Mouse (Mus musculus) CD8-positive naive resting alpha-beta T cell, adult 2 months (primary cell): ENCODE data around the gene Tpp1.

Source experiments
- DNase-seq, 2 experiments: peaks; one replicate each; pipeline ENCODE4 v3.0.0; 2022; ENCODE audit warnings: low read depth in 2 of 2, low spot score in 2 of 2

Gene Tpp1

GRCm38 (mm10) chr7:105751491-105752433, at the start of gene Tpp1:
Gene Tpp1, minus strand, starts transcription at chr7:105752235.
- peak; percentile 87 to 95 for DNase-seq

GRCm38 (mm10) chr7:105796972-105797371, 44.9 kb upstream of the Tpp1 start:
- no peak for DNase-seq

GRCm38 (mm10) chr7:105795759-105796366, 43.8 kb upstream of the Tpp1 start:
- no peak for DNase-seq

GRCm38 (mm10) chr7:105793701-105794100, 41.7 kb upstream of the Tpp1 start:
- no peak for DNase-seq

GRCm38 (mm10) chr7:105791147-105791546, 39.1 kb upstream of the Tpp1 start:
- no peak for DNase-seq

GRCm38 (mm10) chr7:105787285-105788140, 35.5 kb upstream of the Tpp1 start, which contains the start of gene Dchs1:
Gene Dchs1, minus strand, starts transcription at chr7:105787654.
- DNase-seq: no peak

- DNase-seq: no peak
Observed at GRCm38 (mm10) chr7:105786506-105787284, 34.7 kb upstream of the Tpp1 start.

- DNase-seq: no peak
Observed at GRCm38 (mm10) chr7:105784556-105784955, 32.5 kb upstream of the Tpp1 start.

GRCm38 (mm10) chr7:105783861-105784260, 31.8 kb upstream of the Tpp1 start:
- DNase-seq: no peak

GRCm38 (mm10) chr7:105778553-105779265, 26.7 kb upstream of the Tpp1 start:
- DNase-seq: no peak

GRCm38 (mm10) chr7:105777797-105778552, 25.9 kb upstream of the Tpp1 start:
- DNase-seq: no peak

GRCm38 (mm10) chr7:105777316-105777715, 25.3 kb upstream of the Tpp1 start:
- DNase-seq: no peak

- no peak for DNase-seq
Observed at GRCm38 (mm10) chr7:105776026-105776425, 24.0 kb upstream of the Tpp1 start.

- no peak for DNase-seq
Observed at GRCm38 (mm10) chr7:105774661-105775060, 22.6 kb upstream of the Tpp1 start.

- no peak for DNase-seq
Observed at GRCm38 (mm10) chr7:105773041-105773440, 21.0 kb upstream of the Tpp1 start.

- no peak for DNase-seq
Observed at GRCm38 (mm10) chr7:105772331-105772730, 20.3 kb upstream of the Tpp1 start.

- DNase-seq: no peak
Observed at GRCm38 (mm10) chr7:105769959-105770358, 17.9 kb upstream of the Tpp1 start.

GRCm38 (mm10) chr7:105767729-105768165, 15.7 kb upstream of the Tpp1 start:
- no peak for DNase-seq

- DNase-seq: no peak
Observed at GRCm38 (mm10) chr7:105764331-105764730, 12.3 kb upstream of the Tpp1 start.
